Mouse (Mus musculus) liver, postnatal 0 days (tissue): ENCODE data around the gene Hecw2.

Experiments used
- CTCF ChIP-seq: sonication (generic); IDR thresholded peaks from 2 replicates; pipeline ENCODE4 v1.5.1; 2016; ENCODE audit warnings: antibody characterized with exemption, low read depth
- EP300 ChIP-seq: IDR thresholded peaks from 2 replicates; pipeline ENCODE4 v1.6.1; 2016; ENCODE audit warnings: antibody characterized with exemption, low read depth, mild to moderate bottlenecking

GRCm38 (mm10) chr1:53830286-53830685, 364.7 kb downstream of the Hecw2 start:
- TF ChIP-seq CTCF (no peak), EP300 (no peak)
